Mouse (Mus musculus) gastrocnemius, postnatal 36 days (tissue): ENCODE measurements around the gene Ldhal6b. TPM values are rescaled to one million over a fixed set of nuclear protein-coding genes. Genes with fewer than 3 reads are reported as not detected.
"Not testable (repeated sequence)": the region's sequence is repeated elsewhere in the genome, so short reads cannot be mapped to it uniquely, and the experiment has no call there.

Experiments
- DNase-seq, 2 experiments: peaks; one replicate each; pipeline ENCODE4 v3.0.0; 2022
- intact Hi-C: fragments of 180-260 bp; cut with DNase I; formaldehyde crosslinking; loops from one replicate; pipeline ENCODE4 v1.15.1; 2025
- long read RNA-seq, 2 experiments: library from polyadenylated mRNA; stranded (forward); transcript quantifications; one replicate each; pipeline ENCODE4 v2.0.0; 2021
- total RNA-seq, 2 experiments: library from RNA; stranded (reverse); gene quantifications; 2 replicates each; pipeline ENCODE4 v1.2.3; 2021

The Ldhal6b gene
- total RNA-seq = under 1 TPM; 0.47 to 0.82 TPM
- long read RNA-seq, experiment 1 = 0 reads
- long read RNA-seq, experiment 2 = 0 reads

DNA sequence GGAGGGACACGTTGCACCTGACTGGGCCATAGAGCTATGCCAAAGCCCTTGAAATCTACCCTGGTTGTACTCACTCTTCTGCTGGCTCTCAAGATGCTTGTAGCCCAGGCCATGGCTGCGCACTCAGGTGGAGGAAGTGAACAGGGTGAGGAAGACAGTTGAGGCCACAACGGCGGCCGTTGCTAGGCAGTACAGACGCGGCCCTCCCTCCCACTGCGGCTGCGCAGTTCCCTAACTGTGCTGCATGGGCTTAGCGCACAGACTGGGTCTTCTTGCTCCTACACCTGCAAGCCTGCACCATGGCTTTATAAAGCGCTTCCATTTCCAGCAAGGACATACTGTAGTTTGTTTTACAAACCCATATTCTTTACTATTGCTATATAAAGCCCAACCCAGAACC lies at the start of gene Ldhal6b:
Gene Ldhal6b (minus strand): TSS at position 223 of the 400 bp plus-strand sequence.
- intact Hi-C loops = no loop called here

DNA sequence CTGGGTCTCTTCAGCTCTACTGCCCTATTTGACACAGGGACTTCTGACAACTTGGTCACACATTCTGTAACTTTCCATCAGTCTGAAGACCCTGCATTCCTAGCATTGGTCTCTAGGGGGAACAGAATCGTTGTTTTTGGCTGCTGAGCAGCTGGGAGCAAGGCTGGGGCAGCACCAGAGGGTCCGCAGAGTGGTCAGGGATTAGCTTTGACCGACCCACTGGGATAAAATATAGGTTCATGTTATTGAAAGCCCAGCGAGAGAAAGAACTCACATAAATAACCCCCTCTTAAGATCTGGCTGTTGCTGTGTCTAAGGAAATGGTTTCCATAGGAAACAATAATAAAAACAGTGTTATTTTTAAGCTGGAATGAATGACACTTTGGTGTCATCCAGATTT lies 48.6 kb upstream of the Ldhal6b start:
- no peak for DNase-seq
- intact Hi-C loops = no loop called here

More for the DNA sequence above, at the start of gene Ldhal6b:
- DNase-seq = no peak

DNA sequence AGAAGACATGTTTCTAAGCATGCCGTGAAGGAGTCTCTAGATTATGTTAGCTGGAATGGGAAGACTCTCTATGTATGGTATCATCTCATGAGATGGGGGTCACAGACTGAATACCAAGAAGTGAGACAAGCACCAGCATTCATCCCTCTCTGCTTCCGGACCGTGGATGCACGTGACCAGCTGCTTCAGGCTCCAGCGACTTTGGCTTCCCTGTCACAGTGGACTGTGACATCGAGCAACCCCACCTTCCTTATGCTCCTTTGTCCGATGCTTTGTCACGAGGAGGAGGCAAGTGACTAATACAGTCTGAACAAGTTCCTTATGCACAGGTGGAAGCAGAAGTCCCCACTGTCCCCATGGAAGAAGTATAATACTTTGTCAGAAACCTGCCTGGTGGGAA lies 48.2 kb upstream of the Ldhal6b start:
- intact Hi-C loops = no loop called here
- DNase-seq = no peak

DNA sequence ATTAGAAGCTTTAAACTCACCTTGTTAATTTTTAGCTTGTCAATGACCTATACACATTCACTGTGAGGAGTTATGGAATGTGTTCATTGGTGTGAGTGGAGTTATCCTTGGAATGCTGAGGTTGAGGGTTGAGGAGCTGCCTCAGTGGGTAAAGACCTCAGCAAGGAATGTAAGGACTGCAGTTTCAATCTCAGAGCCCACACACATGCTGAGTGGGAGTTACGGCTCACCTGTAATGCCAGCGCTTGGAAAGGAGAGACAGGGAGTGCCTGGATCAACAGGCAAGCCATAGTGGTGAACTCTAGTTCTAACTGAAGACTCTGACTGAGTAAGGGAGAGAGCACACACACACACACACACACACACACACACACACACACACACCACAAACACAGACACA lies 45.3 kb upstream of the Ldhal6b start:
- DNase-seq = no peak
- intact Hi-C loops = no loop called here

DNA sequence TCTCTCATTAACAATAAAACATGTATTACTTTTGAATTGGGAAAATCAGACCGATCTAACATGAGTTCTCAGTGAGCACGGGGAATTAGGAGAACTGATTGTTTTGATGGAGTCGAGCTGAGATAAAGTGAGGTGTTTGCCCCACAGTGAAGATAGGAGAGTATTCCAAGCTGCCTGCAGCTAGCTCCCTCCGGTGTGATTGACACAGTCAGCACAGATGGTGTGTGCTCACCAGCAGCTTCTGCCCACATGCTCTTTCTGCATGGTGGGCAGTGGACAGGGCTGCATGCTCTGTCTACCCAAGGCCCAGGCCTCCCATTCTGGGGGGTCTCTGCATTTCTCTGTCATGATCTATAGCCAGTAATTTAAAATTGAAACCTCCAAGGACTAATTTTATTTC lies 35.1 kb upstream of the Ldhal6b start:
- DNase-seq = no peak
- intact Hi-C loops = no loop called here

DNA sequence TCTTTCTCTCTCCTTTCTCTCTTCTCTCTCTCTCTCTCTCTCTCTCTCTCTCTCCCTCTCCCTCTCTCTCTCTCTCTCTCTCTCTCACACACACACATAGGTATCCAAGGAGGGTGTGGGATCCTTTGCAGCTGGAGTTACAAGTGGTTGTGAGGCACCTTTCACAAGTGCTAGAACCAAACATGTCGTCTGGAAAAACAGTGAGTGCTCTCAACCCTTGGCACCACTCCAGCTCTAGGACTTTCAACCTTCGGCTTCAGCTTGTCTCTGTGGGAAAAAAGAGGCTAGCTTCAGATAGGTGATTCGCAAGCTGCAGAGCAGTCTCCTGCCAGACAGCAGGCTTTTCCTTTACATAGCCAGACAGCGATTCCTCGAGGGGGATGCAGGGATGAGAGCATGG lies 25.2 kb upstream of the Ldhal6b start:
- intact Hi-C loops = loop anchor here (5.0 to 10.0 kb wide), 2 partner anchors 49 to 451 kb away; partner anchors contain the start of gene Zdhhc14
- DNase-seq = no peak

DNA sequence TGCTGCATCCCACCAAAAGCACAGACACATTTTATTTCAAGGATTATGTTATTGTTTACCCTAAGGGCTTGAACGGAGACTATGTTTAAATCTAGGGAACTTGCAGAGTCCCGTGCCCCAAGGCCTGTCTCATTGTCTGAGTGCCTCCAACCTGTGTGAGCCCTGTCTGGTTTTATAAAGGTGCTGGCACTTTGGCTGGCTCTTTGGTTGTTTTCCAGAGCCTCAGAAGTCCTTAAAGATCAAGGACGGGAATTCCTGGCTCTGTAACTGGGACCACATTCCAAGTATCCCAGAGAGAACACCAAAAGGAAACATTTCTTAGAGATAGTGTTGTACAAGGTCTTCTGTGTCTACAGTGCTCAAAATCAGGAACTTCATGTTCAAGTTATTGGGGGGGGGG lies 24.7 kb upstream of the Ldhal6b start:
- intact Hi-C loops = loop anchor here (5.0 to 10.0 kb wide), 2 partner anchors 49 to 452 kb away; partner anchors contain the start of gene Zdhhc14
- DNase-seq = no peak

DNA sequence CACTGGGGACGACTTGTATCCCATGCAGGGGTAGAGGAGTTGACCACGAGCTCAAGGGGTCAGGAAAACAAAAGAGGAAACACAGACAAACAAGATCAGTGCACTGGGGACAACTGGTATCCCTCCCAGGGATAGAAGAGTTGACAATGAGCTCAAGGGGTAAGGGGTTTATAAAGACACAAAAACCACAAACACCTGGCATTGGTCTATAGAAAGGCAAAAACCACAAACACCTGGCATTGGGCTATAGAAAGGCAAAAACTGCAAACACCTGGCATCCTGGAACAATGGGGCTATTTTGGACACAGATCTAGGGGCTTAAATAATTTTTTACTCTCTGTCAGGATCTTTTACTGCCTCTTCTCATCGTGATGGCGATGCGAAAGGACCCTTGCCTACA lies 23.8 kb upstream of the Ldhal6b start:
- not testable (repeated sequence) for DNase-seq
- intact Hi-C loops = loop anchor here (5.0 to 10.0 kb wide), 2 partner anchors 50 to 452 kb away; partner anchors contain the start of gene Zdhhc14

DNA sequence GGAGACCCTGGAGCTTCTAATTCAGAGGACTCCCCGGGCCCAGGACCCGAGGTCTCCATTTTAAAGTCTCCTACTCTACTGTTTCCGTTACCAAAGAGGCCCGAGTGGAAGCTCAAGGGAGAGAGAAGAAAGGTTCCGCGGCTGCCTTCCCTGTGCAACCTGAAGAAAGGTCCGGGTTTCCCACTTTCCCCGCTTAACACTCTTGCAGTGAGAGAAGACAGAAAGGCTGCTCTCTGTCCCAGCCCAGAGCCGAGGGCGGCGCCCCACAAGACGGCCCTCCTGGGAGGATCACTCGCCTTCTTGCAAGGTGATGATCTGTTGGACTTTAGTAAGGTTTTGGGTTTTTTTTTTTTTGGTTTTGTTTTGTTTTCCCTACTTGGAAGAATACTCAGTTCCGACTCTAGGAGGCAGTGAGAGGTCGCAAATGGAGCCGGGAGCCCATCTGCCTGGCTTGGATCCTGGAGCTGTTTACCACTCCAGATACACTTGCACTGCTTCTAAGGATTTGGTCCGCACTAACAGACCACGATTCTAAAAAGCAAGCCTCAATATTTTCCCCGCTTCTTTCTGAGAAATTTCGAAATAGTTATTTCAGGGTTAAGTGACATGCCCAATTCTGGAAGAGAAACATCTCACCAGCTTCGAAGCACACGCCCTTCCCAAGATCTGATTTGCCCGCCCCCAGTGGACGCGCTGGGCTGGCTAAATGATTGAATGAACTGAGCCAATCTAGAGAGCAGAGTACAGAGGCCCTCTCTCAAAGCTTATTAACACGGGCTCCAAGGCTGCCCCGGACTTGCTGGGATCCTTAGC lies 21.8 kb upstream of the Ldhal6b start, which contains the start of gene Tmem242:
Gene Tmem242 (minus strand): TSS at position 101 of the 813 bp plus-strand sequence.
- intact Hi-C loops = loop anchor here (5.0 to 10.0 kb wide), 2 partner anchors 52 to 454 kb away; partner anchors contain the start of gene Zdhhc14
- DNase-seq = peak; percentile 88 to 92

DNA sequence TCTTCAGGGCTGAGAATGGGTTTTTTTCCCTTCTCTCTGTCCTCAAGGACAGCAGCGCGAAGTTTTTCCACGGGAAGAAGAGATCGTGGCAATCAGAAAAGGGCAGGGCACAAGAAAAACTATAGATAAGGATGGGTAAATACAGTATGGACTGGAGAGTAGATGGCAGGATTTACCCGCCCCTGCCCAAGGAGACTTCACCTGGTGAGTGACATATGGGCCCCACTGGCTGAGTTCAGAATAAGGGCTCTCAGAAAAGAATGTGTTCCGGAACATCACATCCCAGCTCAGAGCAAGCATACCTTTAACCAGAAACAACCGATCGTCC lies 21.2 kb upstream of the Ldhal6b start:
- no peak for DNase-seq
- intact Hi-C loops = loop anchor here (5.0 to 10.0 kb wide), 2 partner anchors 53 to 455 kb away; partner anchors contain the start of gene Zdhhc14

DNA sequence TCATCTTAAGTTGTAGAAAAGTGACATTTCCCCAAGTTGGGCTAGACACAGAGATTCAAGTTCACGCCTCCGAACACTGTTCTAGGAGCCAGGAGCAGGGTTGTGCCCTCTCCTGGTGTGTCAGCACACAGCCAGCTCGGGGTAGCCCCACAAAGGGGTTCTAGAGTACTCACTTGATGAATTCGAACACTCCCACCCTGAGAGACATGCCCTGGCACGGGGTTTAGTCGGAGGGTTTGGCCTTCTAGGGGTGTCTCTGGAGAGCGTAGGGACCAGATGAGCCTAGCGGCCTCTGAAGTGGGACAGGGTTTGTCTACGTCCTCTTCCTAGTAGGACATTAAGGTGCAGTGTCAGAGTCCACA lies 11.2 kb upstream of the Ldhal6b start:
- no peak for DNase-seq
- intact Hi-C loops = loop anchor here (2.0 kb wide), 1 partner anchor 323 kb away; no protein-coding TSS in a partner anchor

DNA sequence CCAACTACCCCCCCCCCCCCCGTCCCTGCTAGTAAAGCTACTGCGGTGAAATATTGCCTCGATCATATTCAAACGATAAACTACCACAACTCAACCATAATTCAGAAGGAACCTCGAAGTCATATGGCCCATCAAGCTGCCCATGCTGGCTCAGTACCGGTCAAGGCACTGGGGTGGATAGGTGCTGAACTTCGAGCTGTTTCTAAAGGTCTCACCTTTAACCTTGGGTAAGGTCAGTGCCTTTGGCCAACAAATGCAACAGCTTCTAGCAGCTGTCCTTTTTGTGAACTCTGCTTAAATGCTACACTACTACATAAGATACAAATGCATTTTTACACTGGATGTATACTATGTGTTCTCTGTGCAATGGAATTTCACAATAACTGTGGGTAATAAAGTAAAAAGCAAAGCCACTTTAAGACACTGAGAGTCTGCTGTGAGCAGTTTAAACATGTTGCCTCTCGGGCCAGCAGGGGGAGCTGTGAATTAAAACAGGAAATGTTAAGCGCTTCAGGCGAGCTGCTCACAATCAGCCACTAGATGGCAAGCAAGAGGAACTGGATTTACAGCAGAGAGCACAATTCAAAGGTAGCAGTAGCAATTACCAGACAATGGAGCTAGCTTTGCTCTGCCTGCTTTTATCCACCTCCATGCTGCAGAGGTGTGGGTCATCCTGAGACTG lies 10.7 kb upstream of the Ldhal6b start:
- intact Hi-C loops = no loop called here
- DNase-seq = peak; percentile 81 to 82

DNA sequence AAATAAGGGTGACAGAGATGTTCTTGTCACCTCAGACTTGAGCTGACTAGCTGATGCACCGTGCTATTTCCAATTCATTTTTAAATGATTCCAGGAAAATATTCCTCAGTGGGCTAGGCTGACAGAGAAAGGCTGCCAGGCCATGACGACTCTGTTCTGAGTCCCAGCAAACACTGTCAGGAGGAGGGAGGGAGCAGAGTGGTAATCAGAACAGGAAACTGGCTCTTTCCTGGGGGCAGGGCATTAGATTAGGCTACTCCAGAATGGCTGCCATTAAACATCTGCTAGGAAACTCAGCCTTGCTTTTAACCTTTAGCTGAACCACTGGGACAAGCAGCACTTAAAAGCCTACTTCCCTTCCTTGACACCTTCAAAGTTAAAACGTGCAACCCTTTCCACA lies 6.6 kb upstream of the Ldhal6b start:
- intact Hi-C loops = no loop called here
- no peak for DNase-seq

DNA sequence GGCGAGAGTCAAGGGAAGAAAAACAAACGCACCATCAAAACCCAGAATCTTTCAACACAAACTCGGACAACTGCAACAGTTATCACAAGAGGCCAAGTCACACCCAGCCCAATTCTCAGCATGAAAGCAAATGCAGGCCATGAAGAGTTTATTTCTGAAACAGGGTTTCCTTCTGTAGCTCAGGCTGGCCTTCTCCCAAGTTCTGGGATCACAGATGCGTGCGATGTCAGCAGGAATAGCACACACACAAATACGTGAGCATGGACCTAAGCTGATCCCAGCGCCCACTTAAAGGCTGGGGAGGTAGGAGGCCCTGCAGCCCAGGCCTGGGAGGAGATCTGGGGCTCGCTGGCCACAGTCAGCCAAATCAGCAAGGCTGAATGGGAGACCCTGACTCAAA lies 5.6 kb upstream of the Ldhal6b start:
- DNase-seq = no peak
- intact Hi-C loops = no loop called here

DNA sequence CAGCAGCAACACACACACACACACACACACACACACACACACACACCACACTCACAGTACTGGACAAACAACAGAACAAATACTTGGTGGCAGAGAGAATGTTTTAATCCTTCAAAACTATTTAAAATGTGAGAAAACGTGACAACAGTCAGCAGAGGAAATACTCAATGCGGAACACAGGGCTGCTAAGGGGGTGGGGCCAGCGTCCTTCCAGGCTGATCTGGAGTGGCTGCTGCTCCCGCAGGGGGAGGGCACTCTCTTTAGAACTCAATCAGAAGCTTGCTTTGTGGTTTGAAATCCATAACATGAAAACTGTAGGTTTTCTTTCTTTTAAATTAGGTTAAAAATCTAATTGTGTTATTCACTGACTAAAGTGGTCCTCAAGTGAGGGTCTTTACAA lies 3.3 kb upstream of the Ldhal6b start:
- intact Hi-C loops = no loop called here
- no peak for DNase-seq

DNA sequence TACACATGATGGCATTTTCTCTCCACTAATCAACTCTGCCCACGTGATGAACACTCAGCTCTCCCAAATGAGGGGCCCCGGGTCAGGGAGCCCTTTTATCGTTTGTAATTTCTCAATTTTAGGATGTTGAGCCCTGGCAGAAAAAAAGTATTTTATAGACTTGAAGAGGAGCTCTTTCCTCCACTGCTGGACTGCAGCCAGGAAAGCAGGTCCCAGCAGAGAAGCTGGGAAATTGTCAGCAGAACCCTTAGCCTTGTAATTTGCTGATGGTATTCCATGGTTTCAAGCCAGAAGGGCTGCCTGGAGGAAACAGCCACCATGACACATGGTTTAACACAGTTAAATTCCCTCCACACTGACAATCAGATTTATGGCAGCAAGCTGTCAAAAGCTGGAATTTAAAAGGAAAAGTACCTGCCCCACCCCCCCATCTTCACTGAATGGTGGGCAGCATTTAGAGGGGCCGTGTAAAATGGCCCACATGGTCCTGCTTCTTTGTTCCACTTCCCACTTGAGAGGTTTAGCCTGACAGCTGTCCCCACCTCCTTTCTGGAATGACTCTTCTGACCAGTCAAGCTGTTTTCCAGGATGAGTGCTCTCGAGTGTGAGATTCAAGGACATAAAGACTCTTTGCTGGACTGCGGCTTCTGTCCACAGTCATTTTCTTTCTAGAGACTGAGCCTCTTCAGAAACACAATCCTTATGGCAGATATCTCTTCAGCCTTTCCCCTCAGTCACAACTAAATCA lies 1.4 kb upstream of the Ldhal6b start:
- DNase-seq = no peak
- intact Hi-C loops = no loop called here

DNA sequence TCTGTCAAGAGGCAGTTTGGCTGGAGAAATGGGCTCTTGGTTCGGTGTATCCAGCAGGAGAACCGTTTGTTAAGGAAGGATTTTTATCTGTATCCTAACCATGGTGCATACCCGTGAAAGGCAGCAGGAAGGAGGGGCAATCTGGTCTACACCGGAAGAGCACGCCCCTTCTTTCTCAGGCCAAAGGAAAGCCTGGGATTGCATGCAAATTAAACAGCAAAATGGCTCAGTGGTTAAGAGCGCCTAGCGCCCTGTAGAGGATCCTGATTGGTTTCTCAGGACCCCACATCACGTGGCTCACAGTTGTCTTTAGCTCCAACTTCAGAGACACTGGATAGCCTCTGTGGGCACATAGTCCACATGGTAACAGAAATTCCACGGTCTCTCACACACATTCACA lies 489 bp upstream of the Ldhal6b start:
- intact Hi-C loops = no loop called here
- DNase-seq = no peak

DNA sequence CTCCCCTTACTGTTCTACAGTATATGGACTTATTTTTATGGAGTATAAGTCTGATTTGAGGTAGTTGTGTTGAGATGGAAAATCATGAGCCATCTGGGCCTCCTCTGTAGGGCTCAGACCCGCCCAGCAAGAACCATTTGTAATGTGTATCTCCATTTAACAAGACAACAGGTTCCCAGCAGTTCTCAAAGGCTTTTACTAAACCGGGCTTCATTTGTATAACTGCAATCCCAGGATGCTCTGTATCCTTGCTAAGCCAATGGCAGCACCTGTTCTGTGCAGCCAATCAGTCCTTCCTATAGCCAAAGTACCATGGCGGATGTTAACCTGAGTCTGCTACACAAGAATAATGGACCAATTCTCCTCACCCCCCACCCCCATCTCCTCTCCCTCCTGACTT lies 2.0 kb downstream of the Ldhal6b start:
- DNase-seq = no peak
- intact Hi-C loops = no loop called here

DNA sequence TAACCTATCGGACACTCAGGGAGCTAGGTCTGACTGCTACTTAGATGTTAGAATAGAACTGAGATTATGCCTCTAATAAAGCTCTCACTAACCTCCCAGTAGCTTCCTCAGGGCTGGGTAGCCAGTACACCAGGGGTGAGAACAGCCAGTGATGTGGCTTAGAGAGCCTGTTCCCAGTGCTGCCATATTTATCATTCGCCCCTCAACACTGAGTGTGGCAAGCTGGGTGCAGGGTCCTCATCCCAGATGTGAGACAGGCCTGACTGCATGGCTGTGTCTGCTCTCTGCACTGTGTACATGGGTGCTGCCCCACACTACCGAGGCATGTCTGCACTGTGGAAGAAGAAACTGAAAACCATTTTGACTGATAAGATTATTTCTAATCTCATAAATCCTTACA lies 4.5 kb downstream of the Ldhal6b start:
- intact Hi-C loops = no loop called here
- no peak for DNase-seq

DNA sequence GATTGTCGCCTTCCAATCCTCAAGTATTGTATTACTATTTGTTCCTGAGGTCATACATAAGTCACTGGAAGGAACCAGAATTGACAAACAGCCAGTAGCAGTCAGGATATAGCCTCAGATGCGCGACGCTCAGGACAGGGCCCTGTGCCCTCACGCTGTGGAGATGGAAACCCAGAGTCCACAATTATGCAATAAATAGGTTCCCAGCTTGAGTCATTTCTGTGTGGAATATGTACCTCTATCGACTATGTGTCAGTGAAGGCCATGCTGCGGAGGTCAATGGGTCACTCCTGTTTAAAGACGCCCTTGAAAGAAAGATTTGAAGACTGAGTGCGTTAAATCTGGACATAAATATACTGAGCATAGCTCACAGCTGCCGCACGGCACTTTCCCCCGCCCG lies 5.2 kb downstream of the Ldhal6b start:
- DNase-seq = no peak
- intact Hi-C loops = no loop called here

DNA sequence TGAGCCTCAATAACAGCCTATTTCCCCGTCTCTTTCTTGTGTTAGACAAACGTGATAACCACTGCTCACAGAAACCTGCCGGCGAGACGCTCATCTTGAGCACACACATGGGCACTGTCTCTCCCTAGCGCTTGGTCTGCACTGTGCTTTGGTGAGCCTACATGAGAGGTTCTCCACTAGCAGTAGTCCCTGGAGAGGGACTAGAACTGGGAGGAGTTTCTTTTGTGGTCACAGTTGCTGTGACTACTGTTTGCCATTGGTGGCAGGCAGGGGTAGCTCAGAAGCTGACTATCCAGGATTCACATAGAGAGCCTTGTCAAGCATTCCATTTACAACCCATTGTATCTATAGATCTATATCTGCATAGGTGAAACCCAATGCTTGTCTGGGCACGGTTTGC lies 5.8 kb downstream of the Ldhal6b start:
- intact Hi-C loops = no loop called here
- no peak for DNase-seq
